Mouse (Mus musculus): ENCODE data around the gene Gm29609.

Gene Gm29609

DNA sequence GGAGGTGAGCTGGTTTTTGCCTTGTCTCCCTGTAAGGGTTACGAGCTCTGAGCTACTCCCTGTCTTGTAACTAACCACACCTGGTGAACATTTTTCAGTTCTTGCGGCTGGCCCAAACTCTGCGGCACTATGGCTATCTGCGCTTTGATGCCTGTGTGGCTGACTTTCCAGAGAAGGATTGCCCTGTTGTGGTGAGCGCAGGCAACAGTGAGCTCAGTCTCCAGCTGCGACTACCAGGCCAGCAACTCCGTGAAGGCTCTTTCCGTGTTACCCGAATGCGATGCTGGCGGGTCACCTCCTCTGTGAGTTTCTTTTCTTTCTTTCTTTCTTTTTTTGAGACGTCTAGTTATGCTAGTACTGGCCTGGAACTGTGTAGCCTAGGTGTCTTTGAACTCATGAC, 17.4 kb upstream of the Gm29609 start:
- no peak for DNase-seq

DNA sequence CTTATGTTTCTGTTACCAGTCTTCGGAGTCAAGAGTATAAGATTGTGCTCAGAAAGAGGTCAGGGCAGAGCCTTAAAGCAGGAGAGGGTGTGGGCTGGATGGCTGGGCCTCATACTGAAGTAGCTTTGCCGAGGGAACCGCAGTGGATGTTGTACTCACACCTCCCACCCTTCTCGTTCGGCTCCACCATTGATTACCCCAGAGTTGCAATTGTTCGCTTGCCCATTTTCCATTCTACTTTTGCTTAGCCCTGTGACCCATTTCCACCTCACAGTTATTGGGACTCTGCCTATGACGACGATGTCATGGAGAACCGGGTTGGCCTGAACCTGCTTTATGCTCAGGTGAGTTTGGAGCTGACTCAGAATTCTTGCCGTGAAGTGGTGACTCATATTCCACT, 16.5 kb upstream of the Gm29609 start:
- no peak for DNase-seq

DNA sequence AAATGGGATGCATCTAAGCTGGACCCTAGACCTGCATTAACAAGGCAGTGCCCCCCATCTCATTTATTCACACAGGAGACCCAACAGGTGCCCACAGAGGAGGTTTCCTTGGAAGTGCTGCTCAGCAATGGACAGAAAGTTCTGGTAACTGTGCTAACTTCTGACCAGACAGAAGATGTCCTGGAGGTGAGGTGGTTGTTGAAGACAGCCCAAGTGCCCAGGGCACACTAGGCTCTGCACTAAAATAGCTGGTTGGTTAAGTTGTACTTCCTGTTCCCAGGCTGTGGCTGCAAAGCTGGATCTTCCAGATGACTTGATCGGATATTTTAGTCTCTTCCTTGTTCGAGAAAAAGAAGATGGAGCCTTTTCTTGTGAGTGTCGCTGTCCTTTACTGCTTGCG, 16.0 kb upstream of the Gm29609 start:
- DNase-seq = no peak

GRCm38 (mm10) chr5:31194486-31195485, 15.1 kb upstream of the Gm29609 start:
- DNase-seq = no peak

DNA sequence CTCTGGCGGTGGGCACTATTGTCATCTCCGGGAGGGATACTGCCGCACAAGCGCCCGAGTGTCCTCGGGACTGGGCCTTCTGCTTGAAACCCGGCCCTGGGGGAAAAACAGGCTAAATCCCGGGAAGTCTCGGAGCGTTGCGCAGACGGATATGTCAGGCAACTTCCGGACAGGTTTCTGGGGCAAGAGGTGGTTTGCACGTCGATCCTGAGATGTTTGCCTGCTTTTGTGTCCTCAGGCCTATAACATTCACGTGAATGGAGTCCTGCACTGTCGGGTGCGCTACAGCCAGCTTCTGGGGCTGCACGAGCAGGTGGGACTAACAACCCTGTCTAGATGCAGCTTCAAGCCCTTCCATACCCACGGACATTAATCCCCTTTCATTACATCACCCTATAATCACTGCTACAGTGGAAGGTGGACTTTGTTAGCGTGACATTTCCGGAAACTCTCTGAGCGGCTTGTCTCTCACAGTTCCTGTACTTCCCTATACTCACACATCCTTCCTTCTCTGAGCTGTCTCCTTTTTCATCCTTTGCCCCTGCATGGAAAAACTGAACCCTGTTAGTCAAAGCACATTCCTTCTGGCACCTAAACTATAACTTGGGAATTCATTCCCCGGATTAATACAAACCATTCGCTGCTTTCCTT, 14.0 kb upstream of the Gm29609 start:
- DNase-seq = peak; percentile 27

- DNase-seq = peak; percentile 99
These were observed 13.4 kb upstream of the Gm29609 start, which contains the start of the genes Snx17 and Eif2b4 for GRCm38 (mm10) chr5:31192939-31193630. Snx17 (plus strand) TSS chr5:31193227. Eif2b4 (minus strand) TSS chr5:31193430.

DNA sequence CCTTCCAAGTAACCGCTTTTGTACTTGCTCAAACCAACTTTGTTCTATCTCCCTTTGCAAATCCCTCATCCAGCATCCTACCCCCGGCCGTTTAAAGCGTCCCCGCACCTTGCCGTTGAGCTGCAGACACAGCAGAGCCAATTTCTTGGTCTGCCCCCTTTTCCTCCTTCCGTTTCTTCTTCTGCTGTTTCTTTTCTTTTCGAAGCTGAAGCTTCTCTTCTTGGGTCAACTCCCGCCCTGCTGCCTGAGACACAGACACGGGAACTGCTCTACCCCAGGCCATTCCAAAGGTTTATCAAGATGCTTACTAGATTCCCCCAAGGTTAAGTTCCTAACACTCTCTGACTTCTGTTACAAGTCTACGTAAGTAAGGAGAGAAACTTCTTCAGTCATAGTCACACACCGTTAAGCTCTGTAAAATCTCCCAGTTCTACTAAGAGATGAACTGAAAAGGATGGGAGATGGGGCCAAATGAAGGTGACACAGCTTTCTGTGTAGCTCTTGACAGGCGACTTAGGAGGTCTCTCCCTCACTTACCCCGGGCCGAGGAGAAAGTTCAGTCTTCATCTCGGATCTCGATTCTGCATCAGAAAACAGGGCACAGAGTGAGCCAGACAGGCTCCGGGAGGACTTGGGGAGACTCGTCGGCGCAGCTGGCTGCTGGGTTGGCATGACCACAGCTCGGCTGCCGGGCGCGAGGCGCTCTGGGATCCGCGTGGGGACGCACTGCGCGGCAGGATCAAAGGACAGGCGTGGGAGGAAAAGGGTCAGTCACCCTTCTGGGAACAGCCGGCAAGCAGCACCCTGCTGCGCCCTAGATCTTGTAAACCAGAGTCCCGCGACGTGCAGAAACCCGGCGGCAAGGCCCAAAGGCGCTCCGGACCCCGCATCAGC, 12.6 kb upstream of the Gm29609 start:
- DNase-seq = no peak

- DNase-seq = no peak
These were observed 10.5 kb upstream of the Gm29609 start for GRCm38 (mm10) chr5:31190201-31190600.

- DNase-seq = no peak
These were observed 8.6 kb upstream of the Gm29609 start for GRCm38 (mm10) chr5:31188223-31188840.

DNA sequence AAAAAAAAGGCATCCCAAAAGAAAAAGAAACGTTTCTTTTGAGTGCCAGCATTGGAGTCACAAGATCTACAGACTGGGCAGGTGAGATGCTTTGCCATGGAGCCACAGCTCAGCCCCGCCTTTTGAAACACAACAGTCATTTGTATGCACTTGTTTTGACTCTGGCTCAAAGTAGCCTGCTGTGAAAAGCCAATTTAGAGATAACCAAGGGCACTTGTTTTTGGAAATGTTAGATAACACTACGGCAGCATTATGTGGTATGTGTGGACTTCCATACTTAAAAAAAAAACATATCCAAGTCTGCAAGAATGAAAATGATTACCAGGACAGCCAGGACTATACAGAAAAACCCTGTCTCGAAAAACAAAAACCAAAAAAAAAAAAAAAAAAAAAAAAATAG, 4.0 kb upstream of the Gm29609 start:
- DNase-seq = no peak

DNA sequence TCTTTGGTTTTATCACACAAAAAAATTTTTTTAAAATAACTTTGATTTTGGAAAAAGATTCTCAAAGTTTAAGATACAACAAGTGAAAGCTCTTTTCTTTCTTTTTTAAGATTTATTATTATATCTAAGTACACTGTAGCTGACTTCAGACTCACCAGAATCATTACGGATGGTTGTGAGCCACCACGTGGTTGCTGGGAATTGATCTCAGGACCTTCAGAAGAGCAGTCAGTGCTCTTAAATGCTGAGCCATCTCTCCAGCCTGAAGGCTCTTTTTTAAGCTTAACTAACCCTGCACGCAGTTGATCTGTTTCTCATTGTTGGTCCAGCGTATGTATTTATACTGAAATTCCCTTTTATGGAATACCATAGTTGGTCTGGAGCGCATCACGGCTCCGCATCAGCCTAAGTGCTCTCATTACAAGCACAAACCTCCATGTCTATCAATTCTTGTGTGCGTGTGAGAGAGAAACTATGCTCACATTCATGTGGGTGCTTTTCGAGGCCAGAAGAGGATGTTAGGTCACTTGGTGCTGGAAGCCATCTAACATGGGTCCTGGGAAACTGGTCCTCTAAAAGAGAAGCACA, 1.6 kb upstream of the Gm29609 start:
- DNase-seq = no peak

- DNase-seq = no peak
These were observed 378 bp downstream of the Gm29609 start for GRCm38 (mm10) chr5:31179301-31179765.

GRCm38 (mm10) chr5:31168630-31169029, 11.1 kb downstream of the Gm29609 start:
- DNase-seq = no peak

DNA sequence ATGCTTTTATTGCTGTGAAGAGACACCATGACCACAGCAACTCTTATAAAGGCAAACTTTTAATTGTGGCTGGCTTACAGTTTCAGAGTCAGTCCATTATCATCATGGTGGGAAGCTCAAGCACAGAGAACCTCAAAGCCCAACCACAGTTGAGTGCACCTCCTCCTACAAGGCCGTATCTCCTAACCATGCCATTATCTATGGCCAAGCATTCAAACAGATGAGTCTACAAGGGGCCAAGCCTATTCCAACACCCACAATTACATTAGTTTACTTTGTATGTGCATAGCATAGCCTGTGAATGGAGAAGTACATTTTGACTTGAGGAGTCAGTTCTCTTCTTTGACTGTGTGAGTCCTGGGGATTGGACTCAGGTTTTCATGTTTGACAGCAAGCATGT, 14.8 kb downstream of the Gm29609 start:
- DNase-seq = no peak

DNA sequence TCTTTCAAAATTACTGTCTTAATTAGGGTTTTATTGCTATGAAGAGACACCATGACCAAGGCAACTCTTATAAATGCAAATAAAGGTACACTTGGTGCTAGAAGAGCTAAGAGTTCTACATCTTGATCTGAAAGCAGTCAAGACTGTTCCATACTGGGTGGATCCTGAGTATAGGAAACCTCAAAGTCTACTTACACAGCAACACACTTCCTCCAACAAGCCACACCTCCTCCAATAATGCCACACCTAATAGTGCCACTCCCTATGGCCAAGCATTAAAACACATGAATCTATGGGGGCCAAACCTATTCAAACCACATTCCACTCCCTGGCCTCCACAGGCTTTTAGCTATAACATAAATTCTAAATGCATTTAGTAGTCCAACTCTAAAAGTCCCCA, 17.2 kb downstream of the Gm29609 start:
- no peak for DNase-seq

DNA sequence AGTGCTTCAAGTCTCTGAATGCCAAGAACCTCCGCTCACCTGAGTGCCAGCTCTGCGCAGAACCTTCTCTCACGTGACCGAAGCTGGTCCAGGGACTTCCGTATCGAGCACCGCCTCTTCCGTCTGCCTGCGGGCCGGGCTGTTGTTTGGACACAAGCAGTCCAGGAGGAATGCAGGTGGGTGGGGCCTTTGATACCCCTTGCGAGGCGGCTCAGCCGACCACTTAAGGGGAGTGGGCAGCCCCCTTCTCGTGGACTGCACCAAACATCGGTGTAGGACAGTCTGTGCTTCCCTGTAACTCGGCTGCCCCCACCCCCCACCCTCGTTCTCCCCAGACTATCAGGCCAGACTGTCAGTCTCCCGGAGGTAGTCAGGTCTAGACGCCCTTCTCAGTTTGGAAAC, 25.6 kb downstream of the Gm29609 start, which contains the start of gene Mpv17:
Gene Mpv17, minus strand, starts transcription at position 100 of the 402 bp plus-strand sequence.
- peak; percentile 82 for DNase-seq

- DNase-seq = no peak
These were observed 26.1 kb downstream of the Gm29609 start for GRCm38 (mm10) chr5:31153516-31154151.

DNA sequence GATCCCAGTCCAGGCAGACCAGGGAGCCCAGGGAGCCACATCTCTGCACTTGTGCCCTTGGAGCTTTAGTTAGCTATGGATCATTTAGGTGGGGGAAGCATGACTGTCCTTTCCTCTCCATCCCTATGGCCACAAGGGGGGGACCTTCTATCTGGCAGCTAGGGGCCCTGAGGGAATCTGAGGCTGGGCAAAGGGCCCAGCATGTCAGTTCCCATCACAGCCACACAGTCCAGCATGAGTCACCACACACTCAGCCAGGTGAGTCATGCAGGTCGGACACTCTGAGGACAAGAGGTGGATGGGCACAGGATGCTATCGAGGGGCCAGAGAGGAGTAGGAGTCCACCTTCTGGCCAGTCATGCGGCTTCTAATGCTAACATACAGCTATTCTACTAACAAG, 28.0 kb downstream of the Gm29609 start:
- no peak for DNase-seq

DNA sequence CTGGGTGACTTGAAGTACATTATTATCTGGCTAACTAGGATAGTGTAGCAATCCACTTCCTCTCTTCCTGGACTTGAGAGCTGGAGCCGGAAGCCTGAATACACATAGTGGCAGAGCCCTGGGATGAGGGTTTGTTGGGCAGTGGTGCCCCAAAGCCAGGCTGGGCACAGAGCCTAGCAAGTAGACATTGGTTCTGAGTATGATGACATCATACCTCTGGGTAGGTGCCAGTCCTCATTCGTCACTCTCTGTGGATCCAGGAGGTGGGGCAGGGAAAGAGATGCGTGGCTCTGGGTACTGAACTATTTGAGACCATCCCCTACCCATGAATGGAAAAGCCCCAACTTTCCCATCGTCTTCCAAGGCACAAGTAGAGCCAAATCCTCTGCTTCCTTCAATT, 29.9 kb downstream of the Gm29609 start:
- no peak for DNase-seq

GRCm38 (mm10) chr5:31138968-31139425, 40.7 kb downstream of the Gm29609 start:
- DNase-seq = peak; percentile 14

Data from lung, postnatal 14 days (tissue).